Mouse (Mus musculus): ENCODE results near the gene Gm4297.
"Not testable (repeated sequence)": the region's sequence is repeated elsewhere in the genome, so short reads cannot be mapped to it uniquely, and the experiment has no call there.

Gm4297 gene

GRCm38 (mm10) chrX:24574795-24575194 lies at the start of gene Gm4297:
Gene Gm4297, minus strand, starts transcription at chrX:24574895.
- not testable (repeated sequence) for DNase-seq (ENCODE audit: low spot score)
